Mouse (Mus musculus): ENCODE measurements around the gene Olfm1. TPM values are rescaled to one million over a fixed set of nuclear protein-coding genes. Genes with fewer than 3 reads are reported as not detected.
A peak's percentile ranks its signal among the peaks of the same experiment; 100 is the strongest.

The Olfm1 gene
- total and polyA plus RNA-seq, 3 experiments, result 0.20 to 1.3 (median 0.34) TPM

- Histone ChIP-seq H3K9me3 (replicated peaks; ENCODE audit: low read length) (no peaks in the 10 kb centered on the region), H3K4me2 (ENCODE audit: insufficient read depth, low read depth, poor library complexity, severe bottlenecking) (peak overlapping the region; percentile 73), H3K27ac (ENCODE audit: insufficient read depth, low read depth) (no peak overlapping the region), H3K4me3 (replicated peaks in 1 of 3; ENCODE audit: low read depth in 2 of 3, low read length in 2 of 3, poor library complexity in 1 of 3) (peak overlapping the region; percentile 10 to 59 (median 24)), H3K9ac (ENCODE audit: insufficient read depth, low read depth) (peak overlapping the region; percentile 20; the same call in 1 of the 2 replicates), H3K27me3 (replicated peaks) (peaks cover 83% of the 10 kb centered on the region), H3K4me1 (ENCODE audit: control insufficient read depth in 1 of 2, insufficient read depth in 2 of 2) (peaks cover 4 to 5% of the 10 kb centered on the region in 2 experiments; a peak in 1 of 4 replicates), H3K79me2 (replicated peaks; ENCODE audit: control insufficient read depth, extremely low read depth, insufficient read depth, poor library complexity, severe bottlenecking) (no peaks in the 10 kb centered on the region), H3K36me3 (replicated peaks in 1 of 2; ENCODE audit: control insufficient read depth in 1 of 2, insufficient read depth in 1 of 2, low read length in 1 of 2) (no peaks in the 10 kb centered on the region)
- TF ChIP-seq KAT2A (IDR thresholded peaks at IDR 0.05; ENCODE audit: insufficient replicate concordance, low read length) (no peak), SMC3 (IDR thresholded peaks at IDR 0.05; ENCODE audit: low read depth, low read length) (no peak), MYC (IDR thresholded peaks at IDR 0.05; ENCODE audit: low read depth, low read length) (no peak), POLR2AphosphoS2 (IDR thresholded peaks at IDR 0.05; ENCODE audit: low read depth, low read length) (no peak), ELF1 (IDR thresholded peaks at IDR 0.05; ENCODE audit: low read depth, low read length) (no peak), USF2 (conservative IDR thresholded peaks at IDR 0.05; ENCODE audit: low read depth, low read length) (no peak), BHLHE40 (IDR thresholded peaks at IDR 0.05; ENCODE audit: low read depth, low read length) (no peak), JUN (IDR thresholded peaks at IDR 0.05; ENCODE audit: insufficient read depth, low read depth, low read length) (no peak), UBTF (IDR thresholded peaks at IDR 0.05; ENCODE audit: low read depth, low read length) (no peak)
- no peak for DNase-seq (ENCODE audit: extremely low read depth)
- in situ Hi-C loops (cut with MboI; ENCODE audit: low pct_ligation_motif_present, low pct_unique_long_range_greater_than_20kb, low sequenced_read_pairs) (loop anchor here (5.0 kb wide), 1 partner anchor 96 kb away; no protein-coding TSS in a partner anchor), dilution Hi-C loops (cut with MboI; ENCODE audit: extremely low pct_ligation_motif_present, extremely low pct_unique_long_range_greater_than_20kb, low sequenced_read_pairs) (no loop called here)
Measured at GRCm38 (mm10) chr2:28205870-28206421, 13.2 kb downstream of the Olfm1 start.

DNA sequence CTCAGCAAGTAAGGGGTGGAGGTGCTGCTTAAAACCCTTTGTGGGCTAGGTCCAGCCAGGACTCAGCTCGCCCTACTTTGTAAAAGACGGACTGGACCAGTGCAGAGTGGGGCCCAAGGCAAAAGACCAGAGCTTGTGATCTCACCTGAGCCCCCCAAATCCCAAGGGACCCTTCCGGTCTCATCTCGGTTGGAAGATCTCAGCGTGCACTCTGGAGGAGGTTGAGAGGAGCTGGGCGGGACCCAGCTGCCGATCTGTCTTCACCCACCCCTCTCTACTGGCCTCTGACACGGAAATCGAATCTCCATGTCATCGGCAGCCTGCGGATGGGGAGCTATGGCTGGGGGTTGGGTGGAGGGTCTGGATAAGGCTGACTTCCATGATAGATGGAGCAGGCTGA is 13.7 kb downstream of the Olfm1 start:
- H3K27ac ChIP-seq (ENCODE audit: insufficient read depth, low read depth), result no peak overlapping the region
- no peak overlapping the region for H3K9ac ChIP-seq (ENCODE audit: insufficient read depth, low read depth)
- no peaks in the 10 kb centered on the region for H3K36me3 ChIP-seq (replicated peaks in 1 of 2; ENCODE audit: control insufficient read depth in 1 of 2, insufficient read depth in 1 of 2, low read length in 1 of 2)
- H3K79me2 ChIP-seq (replicated peaks; ENCODE audit: control insufficient read depth, extremely low read depth, insufficient read depth, poor library complexity, severe bottlenecking), result no peaks in the 10 kb centered on the region
- peaks cover 4 to 5% of the 10 kb centered on the region in 2 experiments; a peak in 1 of 4 replicates for H3K4me1 ChIP-seq (ENCODE audit: control insufficient read depth in 1 of 2, insufficient read depth in 2 of 2)
- peaks cover 82% of the 10 kb centered on the region for H3K27me3 ChIP-seq (replicated peaks)
- TF ChIP-seq MXI1 (IDR thresholded peaks at IDR 0.05; ENCODE audit: low read depth, low read length), result no peak
- TF ChIP-seq KAT2A (IDR thresholded peaks at IDR 0.05; ENCODE audit: insufficient replicate concordance, low read length), result no peak
- no peak for TF ChIP-seq TCF12 (IDR thresholded peaks at IDR 0.05; ENCODE audit: low read depth, low read length)
- no peak for TF ChIP-seq POLR2AphosphoS2 (IDR thresholded peaks at IDR 0.05; ENCODE audit: low read depth, low read length)
- TF ChIP-seq CTCF (conservative IDR thresholded peaks at IDR 0.05 in 1 of 2, IDR thresholded peaks at IDR 0.05 in 1 of 2; ENCODE audit: low read depth in 2 of 2, low read length in 2 of 2), result no peak
- TF ChIP-seq GABPA (IDR thresholded peaks at IDR 0.05; ENCODE audit: insufficient replicate concordance, low read depth, low read length), result no peak
- no peak for TF ChIP-seq EP300 (IDR thresholded peaks at IDR 0.05; ENCODE audit: low read length)
- TF ChIP-seq POLR2A (IDR thresholded peaks at IDR 0.05; ENCODE audit: low read depth, low read length), result no peak
- TF ChIP-seq SIN3A (IDR thresholded peaks at IDR 0.05; ENCODE audit: low read length), result no peak
- no peak for TF ChIP-seq USF2 (conservative IDR thresholded peaks at IDR 0.05; ENCODE audit: low read depth, low read length)
- no peak for TF ChIP-seq JUN (IDR thresholded peaks at IDR 0.05; ENCODE audit: insufficient read depth, low read depth, low read length)
- TF ChIP-seq UBTF (IDR thresholded peaks at IDR 0.05; ENCODE audit: low read depth, low read length), result no peak
- no peak for TF ChIP-seq ZMIZ1 (IDR thresholded peaks at IDR 0.05; ENCODE audit: low read depth, low read length)
- TF ChIP-seq MYC (IDR thresholded peaks at IDR 0.05; ENCODE audit: low read depth, low read length), result no peak
- no peak for TF ChIP-seq CHD1 (IDR thresholded peaks at IDR 0.05; ENCODE audit: low read depth, low read length)
- no peak for TF ChIP-seq MAZ (IDR thresholded peaks at IDR 0.05; ENCODE audit: low read depth, low read length)
- TF ChIP-seq MAX (IDR thresholded peaks at IDR 0.05; ENCODE audit: low read length), result no peak
- dilution Hi-C loops (cut with MboI; ENCODE audit: extremely low pct_ligation_motif_present, extremely low pct_unique_long_range_greater_than_20kb, low sequenced_read_pairs), result no loop called here
- H3K4me3 ChIP-seq (replicated peaks in 1 of 3; ENCODE audit: low read depth in 2 of 3, low read length in 2 of 3, poor library complexity in 1 of 3), result no peak overlapping the region
- H3K4me2 ChIP-seq (ENCODE audit: insufficient read depth, low read depth, poor library complexity, severe bottlenecking), result no peak overlapping the region; the same call in 1 of the 2 replicates
- in situ Hi-C loops (cut with MboI; ENCODE audit: low pct_ligation_motif_present, low pct_unique_long_range_greater_than_20kb, low sequenced_read_pairs), result loop anchor here (5.0 kb wide), 1 partner anchor 96 kb away; no protein-coding TSS in a partner anchor
- H3K9me3 ChIP-seq (replicated peaks; ENCODE audit: low read length), result no peaks in the 10 kb centered on the region
- DNase-seq (ENCODE audit: extremely low read depth), result no peak
